Mouse (Mus musculus) neural tube, embryonic 11.5 days (tissue): ENCODE data around the gene Fn1. TPM values are rescaled to one million over a fixed set of nuclear protein-coding genes. Genes with fewer than 3 reads are reported as not detected.

Experiments used
- ATAC-seq: fragments of 200-750 bp; cut with Nextera tagmentation; 2 replicates; pipeline ENCODE4 v1.8.0; 2017; ENCODE audit warnings: moderate number of reproducible peaks, mild to moderate bottlenecking, moderate TSS enrichment, moderate library complexity; ENCODE audit not compliant: insufficient read depth, low FRiP score, low TSS enrichment
- DNase-seq: peaks from one replicate; pipeline ENCODE4 v3.0.0-alpha.2; 2015; ENCODE audit warnings: low spot score
- H3K27ac ChIP-seq: fragments of 300-500 bp; sonication (generic); 2 replicates; pipeline ENCODE4 v1.5.1; 2014; ENCODE audit warnings: low read depth, mild to moderate bottlenecking, low read length
- H3K27me3 ChIP-seq: fragments of 300-500 bp; sonication (generic); 2 replicates; pipeline ENCODE4 v1.6.1; 2014; ENCODE audit warnings: mild to moderate bottlenecking, low read length, mixed read lengths; ENCODE audit not compliant: control insufficient read depth, insufficient read depth
- H3K36me3 ChIP-seq: fragments of 300-500 bp; sonication (generic); 2 replicates; pipeline ENCODE4 v1.6.1; 2014; ENCODE audit warnings: mild to moderate bottlenecking, low read length, moderate library complexity, mixed read lengths; ENCODE audit not compliant: control insufficient read depth, insufficient read depth
- H3K4me1 ChIP-seq: fragments of 300-500 bp; sonication (generic); 2 replicates; pipeline ENCODE4 v1.6.1; 2014; ENCODE audit warnings: low read length, mixed read lengths; ENCODE audit not compliant: control insufficient read depth, insufficient read depth
- H3K4me2 ChIP-seq: fragments of 300-500 bp; sonication (generic); 2 replicates; pipeline ENCODE4 v1.6.1; 2014; ENCODE audit warnings: low read depth, mild to moderate bottlenecking, moderate library complexity
- H3K4me3 ChIP-seq: fragments of 300-500 bp; sonication (generic); 2 replicates; pipeline ENCODE4 v1.5.1; 2014; ENCODE audit warnings: low read depth, low read length
- H3K9ac ChIP-seq: fragments of 300-500 bp; sonication (generic); 2 replicates; pipeline ENCODE4 v1.6.1; 2014; ENCODE audit warnings: mild to moderate bottlenecking, low read length
- H3K9me3 ChIP-seq: fragments of 300-500 bp; sonication (generic); 2 replicates; pipeline ENCODE4 v1.6.1; 2016; ENCODE audit warnings: low read length; ENCODE audit not compliant: control insufficient read depth
- WGBS: fragments of 180-500 bp; shearing (Covaris S2); extraction: QIAGEN DNeasy Blood & Tissue Kit; methylation state at CpG from one replicate; pipeline ENCODE4 v1.1.7; 2014; 5-methylcytosine and 5-hydroxymethylcytosine counted together
- polyA plus RNA-seq: library from polyadenylated mRNA; unstranded; fragments of >200 nt; fragmentation: Nextera tagmentation; extraction: Ambion mirVana; gene quantifications from 2 replicates; pipeline ENCODE4 v1.2.1, GENCODE M21; 2014

The Fn1 gene
- polyA plus RNA-seq, 1 experiment from 2014 or later = 88.1 TPM

DNA sequence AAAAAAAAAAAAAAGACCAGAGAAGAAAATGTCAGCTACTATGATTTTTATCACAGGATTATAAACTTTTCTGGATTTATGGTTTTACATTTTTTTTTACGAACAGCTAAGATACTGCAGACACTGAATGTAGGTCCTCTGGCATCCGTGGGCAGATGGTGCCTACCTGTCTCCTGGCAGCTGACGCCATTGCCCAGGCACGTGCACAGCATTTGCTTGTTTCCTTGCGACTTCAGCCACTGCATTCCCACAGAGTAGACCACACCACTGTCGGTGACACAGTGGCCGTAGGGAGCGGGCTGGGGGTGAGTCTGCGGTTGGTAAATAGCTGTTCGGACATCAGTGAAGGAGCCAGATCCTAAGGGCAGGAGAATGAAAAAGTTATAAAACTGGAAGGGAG lies 10.2 kb downstream of the Fn1 start:
- H3K9me3 ChIP-seq = no peaks in the 10 kb centered on the region
- no peak overlapping the region for H3K4me3 ChIP-seq
- DNase-seq (no peak), ATAC-seq (no peak)
- WGBS = 98% methylated on average over 10 of the region's 10 CpGs
- no peak overlapping the region for H3K9ac ChIP-seq
- H3K36me3 ChIP-seq = peaks cover 15% of the 10 kb centered on the region
- H3K27ac ChIP-seq = no peak overlapping the region
- no peaks in the 10 kb centered on the region for H3K27me3 ChIP-seq
- no peak overlapping the region for H3K4me2 ChIP-seq
- H3K4me1 ChIP-seq = no peaks in the 10 kb centered on the region

- no peaks in the 10 kb centered on the region for H3K27me3 ChIP-seq
- H3K4me3 ChIP-seq = no peak overlapping the region
- H3K9ac ChIP-seq = no peak overlapping the region
- H3K27ac ChIP-seq = no peak overlapping the region
- ATAC-seq (no peak), DNase-seq (no peak)
- WGBS = 95% methylated on average over 11 of the region's 11 CpGs
- peaks cover 15% of the 10 kb centered on the region for H3K36me3 ChIP-seq
- no peak overlapping the region for H3K4me2 ChIP-seq
- no peaks in the 10 kb centered on the region for H3K4me1 ChIP-seq
- H3K9me3 ChIP-seq = no peaks in the 10 kb centered on the region
Observed at GRCm38 (mm10) chr1:71641206-71641605, 11.8 kb downstream of the Fn1 start.

DNA sequence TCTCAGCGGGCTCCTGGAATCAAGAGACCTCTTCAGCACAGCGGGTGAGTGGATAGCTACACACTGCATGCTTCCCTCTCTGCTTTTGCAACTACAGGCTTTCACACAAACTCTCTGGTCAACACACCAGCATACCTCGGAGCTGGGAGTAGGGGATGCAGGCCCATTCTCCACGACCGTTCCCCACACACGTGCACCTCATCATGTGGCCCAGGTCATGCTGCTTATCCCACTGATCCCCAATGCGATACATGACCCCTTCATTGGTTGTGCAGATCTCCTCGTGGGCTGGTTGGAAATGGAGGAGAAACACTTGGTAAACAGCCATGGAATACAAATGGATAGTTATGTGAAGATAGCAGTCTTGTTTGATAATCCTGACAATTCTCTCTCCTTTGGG lies 12.8 kb downstream of the Fn1 start:
- Histone ChIP-seq H3K36me3 (peaks cover 12% of the 10 kb centered on the region), H3K4me2 (no peak overlapping the region)

DNA sequence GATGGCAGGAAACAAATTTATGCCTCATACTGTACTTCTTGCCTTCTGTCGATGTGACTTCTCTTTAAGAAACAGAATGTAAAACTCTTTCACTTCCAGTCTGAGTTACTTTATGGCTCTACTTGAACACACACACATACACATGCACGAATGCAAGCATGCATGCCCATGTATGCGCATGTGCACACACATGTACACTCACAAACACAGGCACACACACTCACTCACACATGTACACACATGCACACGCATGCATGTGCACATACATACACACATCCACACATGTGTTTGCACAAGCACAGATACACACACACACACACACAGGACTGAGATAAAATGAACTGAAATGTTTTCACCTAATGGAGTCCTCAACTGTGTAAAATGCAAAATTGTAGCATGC lies 16.3 kb downstream of the Fn1 start:
- DNase-seq (no peak), ATAC-seq (no peak)
- Histone ChIP-seq H3K36me3 (peaks cover 10% of the 10 kb centered on the region), H3K27me3 (no peaks in the 10 kb centered on the region), H3K4me1 (no peaks in the 10 kb centered on the region), H3K9me3 (no peaks in the 10 kb centered on the region), H3K4me2 (no peak overlapping the region), H3K4me3 (no peak overlapping the region), H3K27ac (no peak overlapping the region), H3K9ac (no peak overlapping the region)
- 95% methylated on average over 4 of the region's 4 CpGs for WGBS

More for the DNA sequence above, 12.8 kb downstream of the Fn1 start:
- Histone ChIP-seq H3K4me1 (no peaks in the 10 kb centered on the region), H3K9ac (no peak overlapping the region), H3K27me3 (no peaks in the 10 kb centered on the region), H3K9me3 (no peaks in the 10 kb centered on the region), H3K27ac (no peak overlapping the region), H3K4me3 (no peak overlapping the region)
- 94% methylated on average over 8 of the region's 8 CpGs for WGBS
- no peak for ATAC-seq
- no peak for DNase-seq

GRCm38 (mm10) chr1:71636116-71636515 lies 16.9 kb downstream of the Fn1 start:
- no peak for DNase-seq
- no peak for ATAC-seq
- WGBS = 90% methylated on average over 5 of the region's 5 CpGs
- Histone ChIP-seq H3K4me2 (no peak overlapping the region), H3K27ac (no peak overlapping the region), H3K9me3 (no peaks in the 10 kb centered on the region), H3K9ac (no peak overlapping the region), H3K4me1 (no peaks in the 10 kb centered on the region), H3K36me3 (peaks cover 10% of the 10 kb centered on the region), H3K27me3 (no peaks in the 10 kb centered on the region), H3K4me3 (no peak overlapping the region)

DNA sequence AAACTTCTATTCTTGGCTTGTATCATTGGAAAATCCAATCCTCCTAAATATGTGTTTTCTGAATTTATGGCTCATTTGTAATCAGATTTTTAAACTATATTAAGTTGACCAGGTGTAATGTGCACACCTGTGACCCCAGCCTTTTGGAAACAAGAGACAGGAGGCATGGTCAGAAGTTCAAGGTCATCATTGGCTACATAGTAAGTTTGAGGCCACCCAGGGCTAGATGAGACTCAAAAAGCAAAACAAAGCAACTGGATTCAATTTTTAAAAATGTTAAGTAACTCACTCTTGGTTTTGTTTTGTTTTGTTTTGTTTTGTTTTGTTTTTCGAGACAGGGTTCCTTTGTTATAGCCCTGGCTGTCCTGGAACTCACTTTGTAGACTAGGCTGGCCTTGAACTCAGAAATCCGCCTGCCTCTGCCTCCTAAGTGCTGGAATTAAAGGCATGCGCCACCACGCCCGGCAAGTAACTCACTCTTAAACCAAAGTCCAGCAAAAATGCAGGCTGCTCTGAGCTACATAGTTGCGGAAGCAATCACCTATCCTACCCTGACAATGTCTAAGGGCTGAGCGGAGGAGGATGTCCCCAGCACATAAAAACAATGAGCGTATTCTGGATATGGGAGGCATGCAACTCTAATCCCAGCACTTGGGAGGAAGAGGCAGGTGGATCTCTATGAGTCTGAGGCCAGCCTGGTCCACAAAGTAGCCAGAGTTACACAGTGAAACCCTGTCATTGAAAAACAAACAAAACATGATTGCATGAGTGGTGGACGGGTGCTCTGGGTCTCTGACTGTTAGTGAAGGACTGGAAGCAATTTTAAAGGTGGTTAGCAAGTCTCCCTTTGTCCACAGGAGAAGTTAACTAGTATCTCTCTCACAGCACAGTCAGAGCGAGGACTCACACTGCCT lies 17.6 kb downstream of the Fn1 start:
- Histone ChIP-seq H3K36me3 (peaks cover 8% of the 10 kb centered on the region), H3K27ac (no peak overlapping the region), H3K4me3 (no peak overlapping the region)

GRCm38 (mm10) chr1:71634471-71634981 lies 18.5 kb downstream of the Fn1 start:
- Histone ChIP-seq H3K27ac (no peak overlapping the region), H3K36me3 (peaks cover 7% of the 10 kb centered on the region), H3K4me1 (no peaks in the 10 kb centered on the region), H3K4me3 (no peak overlapping the region), H3K27me3 (no peaks in the 10 kb centered on the region), H3K9ac (no peak overlapping the region), H3K9me3 (no peaks in the 10 kb centered on the region), H3K4me2 (no peak overlapping the region)
- 90% methylated on average over 6 of the region's 6 CpGs for WGBS
- ATAC-seq = no peak
- no peak for DNase-seq

More for the DNA sequence above, 17.6 kb downstream of the Fn1 start:
- ATAC-seq = no peak
- DNase-seq = no peak
- no peaks in the 10 kb centered on the region for H3K4me1 ChIP-seq
- no peaks in the 10 kb centered on the region for H3K27me3 ChIP-seq
- no peaks in the 10 kb centered on the region for H3K9me3 ChIP-seq
- H3K9ac ChIP-seq = no peak overlapping the region
- H3K4me2 ChIP-seq = no peak overlapping the region
- 94% methylated on average over 10 of the region's 10 CpGs for WGBS

DNA sequence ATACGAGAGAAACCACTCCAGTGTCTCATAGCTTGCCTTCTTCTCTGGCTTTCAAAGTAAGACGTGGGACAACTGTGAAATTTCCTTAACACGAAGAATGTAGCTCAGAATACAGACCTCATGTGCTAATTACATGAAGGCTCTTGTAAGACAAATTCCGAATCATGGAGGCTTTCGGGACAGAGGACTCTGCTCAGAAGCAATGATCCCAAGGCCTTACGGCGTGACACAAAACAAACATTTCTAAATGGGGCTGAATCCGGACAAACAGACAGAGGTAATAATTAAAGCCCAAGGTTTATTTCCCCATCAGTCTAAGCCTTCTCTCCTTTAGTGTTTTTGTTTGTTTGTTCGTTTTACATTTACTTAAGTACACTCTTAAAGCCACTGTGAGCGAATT lies 20.6 kb downstream of the Fn1 start:
- no peak for ATAC-seq
- WGBS = 87% methylated on average over 10 of the region's 10 CpGs
- no peak overlapping the region for H3K27ac ChIP-seq
- H3K9me3 ChIP-seq = no peaks in the 10 kb centered on the region
- DNase-seq = no peak
- H3K4me3 ChIP-seq = no peak overlapping the region
- H3K4me1 ChIP-seq = no peaks in the 10 kb centered on the region
- no peaks in the 10 kb centered on the region for H3K27me3 ChIP-seq
- H3K4me2 ChIP-seq = no peak overlapping the region
- H3K9ac ChIP-seq = no peak overlapping the region
- peaks cover 12% of the 10 kb centered on the region for H3K36me3 ChIP-seq

- DNase-seq = no peak
- H3K27ac ChIP-seq = no peak overlapping the region
- H3K4me1 ChIP-seq = no peaks in the 10 kb centered on the region
- ATAC-seq = no peak
- H3K36me3 ChIP-seq = peaks cover 15% of the 10 kb centered on the region
- H3K4me2 ChIP-seq = no peak overlapping the region
- WGBS = 71% methylated on average over 6 of the region's 6 CpGs
- H3K9me3 ChIP-seq = no peaks in the 10 kb centered on the region
- H3K4me3 ChIP-seq = no peak overlapping the region
- no peaks in the 10 kb centered on the region for H3K27me3 ChIP-seq
- no peak overlapping the region for H3K9ac ChIP-seq
Observed at GRCm38 (mm10) chr1:71631811-71632210, 21.2 kb downstream of the Fn1 start.
